In the genomic region with DNA sequence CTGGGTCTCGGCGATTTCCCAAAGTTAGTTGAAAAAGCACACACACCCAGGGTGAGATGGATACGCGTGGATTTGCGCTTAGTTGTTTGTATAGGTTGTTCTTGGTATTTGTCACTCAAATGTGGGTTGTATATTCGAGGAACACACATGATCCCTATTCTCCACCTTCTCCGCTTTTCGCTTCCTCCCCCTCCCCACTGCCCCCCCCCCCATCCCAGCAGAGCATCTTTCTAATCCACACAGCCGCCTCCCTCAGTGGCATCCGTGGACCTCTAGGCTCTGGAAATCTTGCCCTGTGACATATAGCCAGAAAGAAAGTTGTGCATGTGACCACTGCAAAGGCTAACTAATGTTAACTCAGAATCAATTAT, we compare ENCODE assay signal across 8 mouse cellular contexts. TPM values are rescaled to one million over a fixed set of nuclear protein-coding genes. Genes with fewer than 3 reads are reported as not detected.
A peak's percentile ranks its signal among the peaks of the same experiment; 100 is the strongest.
DNase-seq lines count a peak whose midpoint lies in the region; ATAC-seq and TF ChIP-seq lines count a peak whose summit lies in the region.

Gene Gpr150 (minus strand): TSS at position 101 of the 371 bp plus-strand sequence.

- peak within 1 kb of the TSS; percentile 89 for H3K4me2 ChIP-seq in heart, embryonic 15.5 days
- peak within 1 kb of the TSS; percentile 99 for H3K4me2 ChIP-seq in hindbrain, embryonic 11.5 days (replicated peaks; ENCODE audit: low read depth, low read length)
- peak within 1 kb of the TSS; percentile 99 for H3K4me2 ChIP-seq in midbrain, embryonic 11.5 days

- H3K36me3 ChIP-seq in heart, embryonic 15.5 days, result no peaks in the 10 kb centered on the region
- H3K36me3 ChIP-seq in hindbrain, embryonic 11.5 days (ENCODE audit: control insufficient read depth, insufficient read depth, low read length), result no peaks in the 10 kb centered on the region
- H3K36me3 ChIP-seq in midbrain, embryonic 11.5 days (ENCODE audit: control insufficient read depth, insufficient read depth, low read length), result no peaks in the 10 kb centered on the region

- no peak for TF ChIP-seq CTCF in bone marrow, adult 2 months (IDR thresholded peaks at IDR 0.05; ENCODE audit: control insufficient read depth, insufficient read depth, low read length)

- H3K27ac ChIP-seq in heart, embryonic 15.5 days, result no peak within 1 kb of the TSS
- H3K27ac ChIP-seq in bone marrow, adult 2 months (ENCODE audit: control insufficient read depth, insufficient read depth, low read depth, low read length, poor library complexity), result no peak within 1 kb of the TSS; the same call in 1 of the 2 replicates
- H3K27ac ChIP-seq in hindbrain, embryonic 11.5 days (ENCODE audit: low read depth, low read length), result no peak within 1 kb of the TSS
- no peak within 1 kb of the TSS for H3K27ac ChIP-seq in midbrain, embryonic 11.5 days (ENCODE audit: low read depth, low read length)

- H3K4me1 ChIP-seq in heart, embryonic 15.5 days (replicated peaks), result peaks cover 16% of the 10 kb centered on the region
- no peaks in the 10 kb centered on the region; the same call in 1 of the 2 replicates for H3K4me1 ChIP-seq in bone marrow, adult 2 months (ENCODE audit: control insufficient read depth, insufficient read depth, low read length)
- no peaks in the 10 kb centered on the region; the same call in 1 of the 2 replicates for H3K4me1 ChIP-seq in hindbrain, embryonic 11.5 days (replicated peaks; ENCODE audit: control insufficient read depth, insufficient read depth, low read length)
- peaks cover 2% of the 10 kb centered on the region; the same call in 1 of the 2 replicates for H3K4me1 ChIP-seq in midbrain, embryonic 11.5 days (ENCODE audit: control insufficient read depth, insufficient read depth, low read length)

- WGBS in heart, embryonic 15.5 days, result 15% methylated on average over 10 of the region's 10 CpGs
- WGBS in bone marrow, adult 2 months, result 31% methylated on average over 10 of the region's 10 CpGs
- 18% methylated on average over 10 of the region's 10 CpGs for WGBS in hindbrain, embryonic 11.5 days
- WGBS in midbrain, embryonic 11.5 days, result 8% methylated on average over 10 of the region's 10 CpGs

- no peaks in the 10 kb centered on the region for H3K9me3 ChIP-seq in heart, embryonic 15.5 days (replicated peaks)
- H3K9me3 ChIP-seq in hindbrain, embryonic 11.5 days (ENCODE audit: control insufficient read depth, low read length), result no peaks in the 10 kb centered on the region
- H3K9me3 ChIP-seq in midbrain, embryonic 11.5 days (ENCODE audit: control insufficient read depth, low read length), result no peaks in the 10 kb centered on the region

- H3K27me3 ChIP-seq in heart, embryonic 15.5 days, result peaks cover 48% of the 10 kb centered on the region
- H3K27me3 ChIP-seq in hindbrain, embryonic 11.5 days (ENCODE audit: control insufficient read depth, insufficient read depth, low read length), result peaks cover 20% of the 10 kb centered on the region
- H3K27me3 ChIP-seq in midbrain, embryonic 11.5 days (ENCODE audit: control insufficient read depth, insufficient read depth, low read length), result peaks cover 29% of the 10 kb centered on the region

- DNase-seq in heart, adult 18-20 months, result no peak
- no peak for DNase-seq in hindbrain, embryonic 11.5 days (ENCODE audit: low spot score)
- no peak for DNase-seq in midbrain, embryonic 11.5 days (ENCODE audit: low spot score, missing footprints)
- DNase-seq in adrenal gland, adult 2 months, result no peak
- no peak for DNase-seq in left cerebral cortex, postnatal 25 days (ENCODE audit: low spot score in 2 of 2)

- ATAC-seq in heart, embryonic 15.5 days (replicated peaks; ENCODE audit: insufficient number of reproducible peaks, insufficient read depth, low FRiP score, low read depth), result no peak; the same call in 1 of the 2 replicates
- no peak; the same call in 1 of the 2 replicates for ATAC-seq in hindbrain, embryonic 11.5 days (ENCODE audit: low FRiP score)
- ATAC-seq in midbrain, embryonic 11.5 days (ENCODE audit: low FRiP score), result 0 out of 2 replicates have a peak, but pooled peaks have one; percentile 2
- ATAC-seq in erythroid progenitor cell, adult 5-6 weeks (replicated peaks; ENCODE audit: low FRiP score, poor library complexity, severe bottlenecking), result no peak

- TF ChIP-seq POLR2A in bone marrow, adult 2 months (IDR thresholded peaks at IDR 0.05; ENCODE audit: borderline replicate concordance, control insufficient read depth, low read depth, low read length), result no peak

- peak within 1 kb of the TSS; percentile 33 for H3K9ac ChIP-seq in heart, embryonic 15.5 days
- H3K9ac ChIP-seq in hindbrain, embryonic 11.5 days (ENCODE audit: low read depth, low read length), result peak within 1 kb of the TSS; percentile 53; the same call in 1 of the 2 replicates
- H3K9ac ChIP-seq in midbrain, embryonic 11.5 days (ENCODE audit: low read length), result peak within 1 kb of the TSS; percentile 39

- intact Hi-C loops in left cerebral cortex, postnatal 25 days (cut with DNase I), result loop anchor here (5.0 kb wide), 1 partner anchor 115 kb away; the partner anchor contains the start of gene Rhobtb3

- peak within 1 kb of the TSS; percentile 55 for H3K4me3 ChIP-seq in heart, embryonic 15.5 days
- H3K4me3 ChIP-seq in bone marrow, adult 2 months (replicated peaks; ENCODE audit: control insufficient read depth, low read depth, low read length), result peak within 1 kb of the TSS; percentile 68
- peak within 1 kb of the TSS; percentile 52 for H3K4me3 ChIP-seq in hindbrain, embryonic 11.5 days (ENCODE audit: low read depth, low read length)
- H3K4me3 ChIP-seq in midbrain, embryonic 11.5 days (ENCODE audit: low read depth, low read length), result peak within 1 kb of the TSS; percentile 52

RNA-seq across cellular contexts. Expression of gene Gpr150, which starts in this region (rescaled TPM):
- polyA plus RNA-seq in heart, embryonic 15.5 days (2015; fragmentation: Nextera tagmentation; extraction: Ambion mirVana), result 0.06 TPM in 1 of 2 replicates, not detected in the other
- not detected for total RNA-seq in heart, adult 18-20 months (2021)
- not detected in 2 replicates for polyA plus RNA-seq in bone marrow, adult 2 months (2011; ENCODE audit: insufficient read depth, insufficient read length, low replicate concordance, missing spikeins)
- polyA plus RNA-seq in hindbrain, embryonic 11.5 days (2014; fragmentation: Nextera tagmentation; extraction: Ambion mirVana), result 0.37 and 0.39 TPM in 2 replicates
- 0.26 and 0.33 TPM in 2 replicates for polyA plus RNA-seq in midbrain, embryonic 11.5 days (2014; fragmentation: Nextera tagmentation; extraction: Ambion mirVana)
- 0.72 TPM in 1 of 2 replicates, not detected in the other for total RNA-seq in erythroid progenitor cell, adult 5-6 weeks (2015; ENCODE audit: low replicate concordance)
- total RNA-seq in erythroid progenitor cell, adult 5-6 weeks (2017; ENCODE audit: low replicate concordance), result 0.26 TPM in 1 of 2 replicates, not detected in the other
- under 1 TPM in 1 of 2 experiments, not detected in 1; 0.14 TPM for total RNA-seq in adrenal gland, adult 2 months (2021)
- 0.09 and 0.10 TPM in 2 replicates for polyA plus RNA-seq in adrenal gland, adult 2 months (2012; rRNA removed)
- total RNA-seq in left cerebral cortex, postnatal 25 days (2021), result 1 to 10 TPM; 3.2 to 4.0 TPM

Comparison
In these comparisons a context has a peak if more than half of its experiments do, and no peak if none do; other contexts are left out.
1. Peak in ATAC-seq, H3K4me3 ChIP-seq, H3K9ac ChIP-seq and H3K4me2 ChIP-seq in midbrain, embryonic 11.5 days; RNA of the gene not detected or under 1 TPM.